Mouse (Mus musculus): ENCODE data around the gene Ppp1r16b. TPM values are rescaled to one million over a fixed set of nuclear protein-coding genes. Genes with fewer than 3 reads are reported as not detected.

Gene Ppp1r16b
- polyA plus RNA-seq, 1 experiment from 2014 or later, result 27.7 TPM

DNA sequence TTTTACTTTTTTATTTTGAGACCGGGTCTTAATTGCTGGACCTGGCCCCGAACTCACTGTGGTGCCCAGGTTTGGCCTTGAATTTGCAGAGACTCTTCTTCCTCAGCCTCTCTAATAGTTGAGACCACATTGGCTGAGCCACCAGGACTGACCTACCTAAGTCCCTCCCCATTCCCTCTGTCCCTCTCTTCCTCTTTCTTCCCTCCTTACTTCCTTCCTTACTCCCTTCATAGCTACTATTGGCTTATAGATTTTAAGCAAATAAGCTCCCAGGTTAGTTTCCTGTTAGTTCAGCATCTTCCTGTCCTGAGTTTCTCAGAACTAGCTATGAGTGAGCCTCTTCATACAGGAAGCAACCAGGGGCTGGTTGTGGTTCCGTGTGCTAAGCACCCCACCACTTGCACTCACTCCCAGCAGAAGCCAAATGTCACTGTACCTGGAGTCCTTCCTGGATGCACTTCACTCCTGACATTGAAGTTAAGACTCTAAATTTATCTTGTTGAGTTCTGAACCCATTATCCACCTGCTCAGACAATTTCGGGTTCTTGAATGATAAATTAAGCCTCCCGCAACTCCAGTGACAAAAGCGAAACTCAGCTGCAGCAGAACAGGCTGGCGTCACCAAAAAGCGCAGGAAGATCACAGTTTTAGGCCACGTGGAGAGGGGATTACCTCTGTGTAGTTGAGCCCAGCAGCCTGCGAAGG, 41.7 kb downstream of the Ppp1r16b start:
- ATAC-seq, result no peak
- no peaks in the 10 kb centered on the region for H3K4me1 ChIP-seq (ENCODE audit: control insufficient read depth, insufficient read depth, low read length)
- WGBS, result 86% methylated on average over 10 of the region's 10 CpGs
- no peaks in the 10 kb centered on the region for H3K27me3 ChIP-seq (ENCODE audit: control insufficient read depth, insufficient read depth, low read depth, low read length)
- H3K27ac ChIP-seq (ENCODE audit: low read length), result no peak overlapping the region
- no peaks in the 10 kb centered on the region for H3K36me3 ChIP-seq (ENCODE audit: control insufficient read depth, insufficient read depth, low read length)
- no peaks in the 10 kb centered on the region for H3K9me3 ChIP-seq (replicated peaks; ENCODE audit: control insufficient read depth, low read length, poor library complexity, severe bottlenecking)
- no peak overlapping the region for H3K4me3 ChIP-seq (ENCODE audit: low read depth, low read length)
- H3K4me2 ChIP-seq (ENCODE audit: low read length), result no peak overlapping the region
- H3K9ac ChIP-seq (ENCODE audit: low read depth, low read length), result no peak overlapping the region

DNA sequence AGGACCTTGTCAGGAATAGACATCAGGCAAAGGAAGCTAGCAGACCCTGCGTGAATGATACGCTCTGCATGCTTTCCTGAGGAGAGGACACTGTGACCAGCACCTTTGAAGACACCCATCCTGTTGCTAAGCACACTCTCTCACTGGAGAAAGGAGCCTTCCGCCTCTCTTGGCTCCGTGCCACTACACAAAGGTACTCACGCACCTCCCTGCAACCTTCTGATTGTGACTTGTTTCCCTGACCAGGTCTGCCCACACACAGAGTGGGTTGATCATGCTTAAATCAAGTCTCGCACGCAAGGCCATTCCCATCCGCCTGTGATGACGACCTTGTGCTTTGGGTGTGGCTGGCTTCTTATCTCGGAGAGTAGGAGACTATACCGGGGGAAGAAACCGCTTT, 42.9 kb downstream of the Ppp1r16b start:
- no peak overlapping the region for H3K4me3 ChIP-seq (ENCODE audit: low read depth, low read length)
- WGBS, result 93% methylated on average over 12 of the region's 12 CpGs
- no peaks in the 10 kb centered on the region for H3K36me3 ChIP-seq (ENCODE audit: control insufficient read depth, insufficient read depth, low read length)
- peaks cover 8% of the 10 kb centered on the region for H3K4me1 ChIP-seq (ENCODE audit: control insufficient read depth, insufficient read depth, low read length)
- no peaks in the 10 kb centered on the region for H3K9me3 ChIP-seq (replicated peaks; ENCODE audit: control insufficient read depth, low read length, poor library complexity, severe bottlenecking)
- no peak overlapping the region for H3K9ac ChIP-seq (ENCODE audit: low read depth, low read length)
- H3K27me3 ChIP-seq (ENCODE audit: control insufficient read depth, insufficient read depth, low read depth, low read length), result no peaks in the 10 kb centered on the region
- ATAC-seq, result no peak
- no peak overlapping the region for H3K4me2 ChIP-seq (ENCODE audit: low read length)
- H3K27ac ChIP-seq (ENCODE audit: low read length), result no peak overlapping the region

DNA sequence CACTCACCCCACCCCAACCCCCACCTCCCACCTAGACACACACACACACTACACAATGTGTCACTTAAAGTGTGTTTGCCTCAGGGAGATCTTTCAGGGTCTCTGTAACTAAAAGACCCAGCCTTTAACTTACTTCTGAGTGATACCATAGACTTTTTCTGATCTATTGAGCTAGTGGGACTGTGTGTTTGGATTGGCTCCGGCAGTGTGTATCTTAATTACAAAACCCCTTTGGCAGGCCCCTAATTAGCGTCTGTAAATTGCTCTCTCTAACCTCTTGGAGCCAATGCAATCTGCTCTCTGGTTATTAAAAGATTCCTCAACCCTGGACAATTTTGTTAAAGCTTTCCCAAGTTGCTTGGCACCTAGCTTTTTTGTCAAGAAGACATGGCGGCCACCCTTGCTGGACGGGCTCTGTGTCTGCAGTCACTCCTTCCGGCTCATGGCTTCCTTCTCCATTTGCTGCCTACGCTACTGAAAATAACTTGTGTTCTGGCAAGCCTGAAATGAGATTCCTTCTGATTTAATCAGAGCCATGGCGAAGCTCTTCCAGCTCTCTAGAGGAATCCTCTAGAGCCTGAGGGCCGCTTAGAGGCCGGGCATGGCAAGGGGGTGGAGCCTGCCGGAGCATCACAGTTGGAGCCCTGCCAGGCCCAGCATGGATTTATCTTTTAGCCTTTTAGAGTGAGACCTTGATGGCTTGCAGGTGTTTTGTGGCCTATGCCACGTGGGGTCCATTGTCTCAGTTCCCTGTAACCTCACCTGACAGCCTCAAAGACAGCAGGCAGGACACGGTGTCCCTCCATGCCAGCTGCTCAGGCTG, 46.9 kb downstream of the Ppp1r16b start:
- peak; percentile 60; the same call in 1 of the 2 replicates for ATAC-seq
- Histone ChIP-seq H3K4me2 (ENCODE audit: low read length) (peak overlapping the region; percentile 8; the same call in 1 of the 2 replicates), H3K4me1 (ENCODE audit: control insufficient read depth, insufficient read depth, low read length) (peaks cover 8% of the 10 kb centered on the region), H3K4me3 (ENCODE audit: low read depth, low read length) (no peak overlapping the region), H3K27me3 (ENCODE audit: control insufficient read depth, insufficient read depth, low read depth, low read length) (no peaks in the 10 kb centered on the region), H3K9me3 (replicated peaks; ENCODE audit: control insufficient read depth, low read length, poor library complexity, severe bottlenecking) (no peaks in the 10 kb centered on the region), H3K36me3 (ENCODE audit: control insufficient read depth, insufficient read depth, low read length) (no peaks in the 10 kb centered on the region), H3K27ac (ENCODE audit: low read length) (peak overlapping the region; percentile 63), H3K9ac (ENCODE audit: low read depth, low read length) (no peak overlapping the region)
- WGBS, result 23% methylated on average over 12 of the region's 12 CpGs

DNA sequence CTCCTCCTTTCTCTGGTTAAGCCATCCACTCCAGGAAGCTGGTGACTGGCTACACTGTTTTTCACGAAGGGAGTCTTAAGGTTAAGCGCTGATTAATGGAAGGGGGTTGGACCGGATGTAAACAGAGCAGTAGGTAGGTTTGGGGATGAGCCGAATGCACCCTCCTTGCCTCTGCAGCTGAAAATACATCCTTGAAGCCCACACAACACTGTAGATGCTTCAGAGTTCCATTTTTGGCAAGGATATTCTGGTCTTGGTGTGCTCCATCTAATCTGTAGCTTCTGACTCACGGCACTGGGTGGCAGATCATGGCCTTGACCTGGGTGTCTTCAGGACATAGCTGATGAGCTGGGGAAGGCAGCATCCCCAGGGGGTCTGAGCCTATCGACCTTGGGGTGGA, 49.6 kb downstream of the Ppp1r16b start:
- Histone ChIP-seq H3K4me1 (ENCODE audit: control insufficient read depth, insufficient read depth, low read length) (peaks cover 8% of the 10 kb centered on the region), H3K4me2 (ENCODE audit: low read length) (no peak overlapping the region), H3K4me3 (ENCODE audit: low read depth, low read length) (no peak overlapping the region), H3K27me3 (ENCODE audit: control insufficient read depth, insufficient read depth, low read depth, low read length) (no peaks in the 10 kb centered on the region), H3K27ac (ENCODE audit: low read length) (no peak overlapping the region), H3K9me3 (replicated peaks; ENCODE audit: control insufficient read depth, low read length, poor library complexity, severe bottlenecking) (no peaks in the 10 kb centered on the region), H3K9ac (ENCODE audit: low read depth, low read length) (no peak overlapping the region), H3K36me3 (ENCODE audit: control insufficient read depth, insufficient read depth, low read length) (no peaks in the 10 kb centered on the region)
- ATAC-seq, result no peak
- 90% methylated on average over 6 of the region's 6 CpGs for WGBS

DNA sequence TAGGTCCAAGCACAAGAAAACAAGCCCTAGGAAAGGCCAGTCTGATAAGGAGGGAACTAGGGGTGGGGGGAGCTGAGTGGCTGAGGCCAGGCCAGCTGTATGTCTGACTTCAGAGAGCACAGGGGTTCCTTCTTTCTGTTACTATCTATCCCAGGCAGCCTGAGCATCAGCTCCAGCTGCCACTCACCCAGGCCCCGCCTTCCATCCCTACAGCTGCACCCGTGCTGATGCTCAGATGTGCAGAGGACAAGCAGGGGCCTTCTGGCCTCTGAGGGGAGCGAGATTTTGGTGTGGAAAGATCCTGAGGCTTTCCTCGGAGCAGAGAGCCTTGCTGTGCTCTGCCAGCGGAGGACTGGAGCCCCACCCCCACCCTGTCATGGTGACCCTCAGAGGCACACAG, 50.9 kb downstream of the Ppp1r16b start:
- Histone ChIP-seq H3K36me3 (ENCODE audit: control insufficient read depth, insufficient read depth, low read length) (no peaks in the 10 kb centered on the region), H3K4me2 (ENCODE audit: low read length) (no peak overlapping the region), H3K9me3 (replicated peaks; ENCODE audit: control insufficient read depth, low read length, poor library complexity, severe bottlenecking) (no peaks in the 10 kb centered on the region), H3K27ac (ENCODE audit: low read length) (no peak overlapping the region), H3K4me3 (ENCODE audit: low read depth, low read length) (no peak overlapping the region), H3K9ac (ENCODE audit: low read depth, low read length) (no peak overlapping the region), H3K27me3 (ENCODE audit: control insufficient read depth, insufficient read depth, low read depth, low read length) (no peaks in the 10 kb centered on the region), H3K4me1 (ENCODE audit: control insufficient read depth, insufficient read depth, low read length) (peaks cover 8% of the 10 kb centered on the region)
- ATAC-seq, result no peak
- WGBS, result 30% methylated on average over 5 of the region's 5 CpGs

DNA sequence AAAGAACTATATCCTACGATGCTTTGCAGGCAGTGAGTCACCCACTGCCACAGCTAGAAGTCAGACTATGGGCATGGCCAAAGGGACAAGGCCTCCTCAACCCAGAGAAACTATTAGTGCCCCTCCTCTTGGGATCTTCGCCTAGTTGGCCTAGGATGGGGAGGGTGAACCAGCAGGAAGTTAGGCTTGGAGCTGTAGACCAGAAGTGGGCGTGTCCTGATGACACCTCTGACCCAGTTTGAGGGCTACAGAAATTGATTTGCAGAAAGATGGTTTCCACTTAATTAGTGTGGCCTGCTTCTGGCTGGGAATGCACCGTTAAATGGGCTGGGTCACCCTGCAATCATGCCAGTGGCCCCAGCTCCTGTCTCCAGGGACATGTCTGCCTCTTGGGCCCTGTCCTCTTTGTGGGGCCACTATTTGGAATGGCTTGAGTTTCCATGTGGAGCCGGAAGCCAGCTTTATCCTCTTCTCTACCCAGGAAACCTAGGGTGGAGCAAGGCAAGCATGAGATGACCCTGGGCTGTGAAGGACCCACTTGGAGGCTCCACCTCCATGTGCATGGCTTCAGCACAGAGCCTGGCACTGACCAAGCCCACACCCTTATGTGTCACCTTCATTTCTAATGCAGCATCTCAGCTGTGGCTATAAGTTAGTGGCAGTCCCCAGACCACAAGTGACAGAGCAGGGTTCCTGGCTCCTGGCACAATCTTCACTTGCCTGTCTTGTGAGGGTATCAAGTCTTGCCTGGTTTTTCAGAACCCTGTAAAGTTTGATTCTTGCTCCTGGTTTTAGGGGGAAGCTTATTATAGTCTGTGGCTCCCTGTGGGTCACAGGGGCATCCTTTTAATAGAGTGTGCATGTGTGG, 52.6 kb downstream of the Ppp1r16b start:
- Histone ChIP-seq H3K4me3 (ENCODE audit: low read depth, low read length) (no peak overlapping the region), H3K36me3 (ENCODE audit: control insufficient read depth, insufficient read depth, low read length) (no peaks in the 10 kb centered on the region), H3K4me2 (ENCODE audit: low read length) (no peak overlapping the region), H3K9me3 (replicated peaks; ENCODE audit: control insufficient read depth, low read length, poor library complexity, severe bottlenecking) (no peaks in the 10 kb centered on the region), H3K27ac (ENCODE audit: low read length) (no peak overlapping the region), H3K27me3 (ENCODE audit: control insufficient read depth, insufficient read depth, low read depth, low read length) (no peaks in the 10 kb centered on the region), H3K9ac (ENCODE audit: low read depth, low read length) (no peak overlapping the region), H3K4me1 (ENCODE audit: control insufficient read depth, insufficient read depth, low read length) (peaks cover 3% of the 10 kb centered on the region)
- WGBS, result 92% methylated on average over 5 of the region's 5 CpGs
- ATAC-seq, result no peak

DNA sequence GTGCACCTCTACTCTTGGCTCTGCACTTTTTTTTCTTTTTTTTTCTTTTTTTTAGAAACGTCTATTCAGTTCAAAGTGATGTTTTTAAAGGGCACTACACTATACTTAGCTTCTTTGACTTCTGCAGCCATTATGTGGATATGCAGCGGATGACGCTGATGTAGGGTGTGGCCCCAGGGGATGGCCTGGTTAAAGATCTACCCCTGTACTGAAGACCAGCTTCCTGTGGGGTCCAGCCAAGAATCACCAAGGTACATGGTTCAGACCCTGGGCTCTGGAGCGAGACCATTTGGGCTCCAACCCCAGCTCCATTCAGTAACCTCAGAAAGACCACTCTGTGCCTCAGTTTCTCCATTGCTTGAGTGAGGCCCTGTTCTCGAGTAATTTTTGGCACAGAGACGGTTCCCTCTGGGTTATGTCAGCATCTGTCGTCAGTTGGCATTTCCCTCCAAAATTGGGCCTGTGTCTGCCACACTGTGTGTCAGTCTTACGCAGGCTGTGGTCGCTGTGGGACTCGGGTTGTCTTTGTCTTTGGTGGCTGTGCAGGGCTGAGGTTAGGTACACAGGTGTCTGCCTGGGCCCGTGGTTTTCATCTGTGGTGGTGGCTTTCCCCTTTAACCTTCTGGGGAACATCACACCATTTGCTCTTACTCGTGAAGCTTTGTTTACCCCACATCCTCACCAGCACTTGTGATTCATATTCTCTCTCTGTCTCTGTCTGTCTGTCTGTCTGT, 53.8 kb downstream of the Ppp1r16b start:
- Histone ChIP-seq H3K4me3 (ENCODE audit: low read depth, low read length) (no peak overlapping the region), H3K27me3 (ENCODE audit: control insufficient read depth, insufficient read depth, low read depth, low read length) (no peaks in the 10 kb centered on the region), H3K9me3 (replicated peaks; ENCODE audit: control insufficient read depth, low read length, poor library complexity, severe bottlenecking) (no peaks in the 10 kb centered on the region), H3K4me1 (ENCODE audit: control insufficient read depth, insufficient read depth, low read length) (peaks cover 9% of the 10 kb centered on the region; the same call in 1 of the 2 replicates), H3K36me3 (ENCODE audit: control insufficient read depth, insufficient read depth, low read length) (no peaks in the 10 kb centered on the region), H3K4me2 (ENCODE audit: low read length) (no peak overlapping the region), H3K27ac (ENCODE audit: low read length) (no peak overlapping the region), H3K9ac (ENCODE audit: low read depth, low read length) (no peak overlapping the region)
- no peak for ATAC-seq
- 88% methylated on average over 12 of the region's 12 CpGs for WGBS

DNA sequence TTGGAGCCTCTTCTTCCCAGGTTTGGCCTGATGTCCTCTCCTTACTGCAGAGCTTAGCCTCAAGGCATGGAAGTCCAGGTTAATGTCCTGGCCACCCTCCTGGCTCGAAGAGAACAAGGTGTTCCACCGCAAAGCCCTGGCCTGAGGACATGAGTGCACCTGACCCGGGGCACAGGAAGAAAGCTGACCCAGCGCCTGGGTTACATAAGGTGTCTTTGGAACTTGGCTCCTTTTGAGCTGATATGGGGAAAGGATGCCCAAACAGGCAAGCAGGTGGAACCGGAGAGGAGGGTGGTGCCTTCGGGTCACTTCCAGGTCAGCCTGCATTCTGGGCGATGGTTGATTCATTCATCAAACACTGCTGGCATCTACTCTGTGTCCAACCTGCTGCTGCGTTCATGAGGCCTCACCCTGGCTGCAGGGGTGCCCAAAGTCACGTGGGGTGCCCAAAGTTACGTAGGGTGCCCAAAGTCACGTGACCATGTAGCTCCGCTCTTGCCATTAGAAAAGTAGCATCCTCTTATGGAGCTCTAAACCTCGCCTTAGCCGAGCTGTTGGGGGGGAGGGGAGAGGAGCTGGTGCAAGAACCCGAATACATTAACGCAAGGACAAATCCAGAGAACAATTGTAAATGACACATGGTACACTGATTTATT, 55.6 kb downstream of the Ppp1r16b start:
- no peak overlapping the region for H3K27ac ChIP-seq (ENCODE audit: low read length)
- H3K9ac ChIP-seq (ENCODE audit: low read depth, low read length), result no peak overlapping the region
- 76% methylated on average over 16 of the region's 16 CpGs for WGBS
- H3K27me3 ChIP-seq (ENCODE audit: control insufficient read depth, insufficient read depth, low read depth, low read length), result no peaks in the 10 kb centered on the region
- no peak overlapping the region for H3K4me2 ChIP-seq (ENCODE audit: low read length)
- H3K36me3 ChIP-seq (ENCODE audit: control insufficient read depth, insufficient read depth, low read length), result no peaks in the 10 kb centered on the region
- ATAC-seq, result no peak
- no peak overlapping the region for H3K4me3 ChIP-seq (ENCODE audit: low read depth, low read length)
- H3K9me3 ChIP-seq (replicated peaks; ENCODE audit: control insufficient read depth, low read length, poor library complexity, severe bottlenecking), result no peaks in the 10 kb centered on the region
- peaks cover 9% of the 10 kb centered on the region; the same call in 1 of the 2 replicates for H3K4me1 ChIP-seq (ENCODE audit: control insufficient read depth, insufficient read depth, low read length)

Data from midbrain, embryonic 16.5 days (tissue).